Mouse (Mus musculus) thymus, adult 2 months (tissue): ENCODE measurements around the gene Eipr1. TPM values are rescaled to one million over a fixed set of nuclear protein-coding genes. Genes with fewer than 3 reads are reported as not detected.

Experiments
- DNase-seq: peaks from one replicate; pipeline ENCODE4 v3.0.0; 2021
- H3K27ac ChIP-seq: fragments of 200-500 bp; 2 replicates; pipeline ENCODE4 v1.5.1; 2012; ENCODE audit warnings: low read length, control low read depth; ENCODE audit not compliant: control insufficient read depth, insufficient read depth
- H3K27me3 ChIP-seq: fragments of 200-500 bp; 2 replicates; pipeline ENCODE4 v1.6.1; 2012; ENCODE audit warnings: mild to moderate bottlenecking, low read length, moderate library complexity, mixed read lengths; ENCODE audit not compliant: control insufficient read depth, insufficient read depth
- H3K36me3 ChIP-seq: fragments of 200-500 bp; 2 replicates; pipeline ENCODE4 v1.6.1; 2012; ENCODE audit warnings: mild to moderate bottlenecking, low read length, moderate library complexity; ENCODE audit not compliant: control insufficient read depth, insufficient read depth
- H3K4me1 ChIP-seq: fragments of 200-500 bp; replicated peaks from 2 replicates; pipeline ENCODE4 v1.6.1; 2012; ENCODE audit warnings: low read length; ENCODE audit not compliant: control insufficient read depth, insufficient read depth
- H3K4me3 ChIP-seq: fragments of 200-500 bp; 2 replicates; pipeline ENCODE4 v1.5.1; 2012; ENCODE audit warnings: mild to moderate bottlenecking, low read length, control low read depth, moderate library complexity; ENCODE audit not compliant: control insufficient read depth, insufficient read depth
- CTCF ChIP-seq: fragments of 200-500 bp; IDR thresholded peaks from 2 replicates; pipeline ENCODE4 v1.5.1; 2012; ENCODE audit warnings: mild to moderate bottlenecking, control low read depth, low read length, moderate library complexity, borderline replicate concordance; ENCODE audit not compliant: control insufficient read depth, poor library complexity, insufficient read depth; ENCODE audit errors: extremely low read depth
- POLR2A ChIP-seq: fragments of 200-500 bp; IDR thresholded peaks from 2 replicates; pipeline ENCODE4 v1.6.1; 2012; ENCODE audit warnings: mild to moderate bottlenecking, low read length, control low read depth, moderate library complexity; ENCODE audit not compliant: control insufficient read depth, poor library complexity, insufficient read depth; ENCODE audit errors: extremely low read depth
- WGBS: fragments of 180-500 bp; shearing (Covaris S2); methylation state at CpG from one replicate; pipeline ENCODE4 v1.1.7; 2018; 5-methylcytosine and 5-hydroxymethylcytosine counted together
- polyA plus RNA-seq: library from polyadenylated mRNA; depleted of rRNA; stranded (reverse); fragments of >200 nt; gene quantifications from 2 replicates; pipeline ENCODE4 v1.2.3, GENCODE M21; 2012

Eipr1 gene
- polyA plus RNA-seq, 1 experiment, result 66.8 TPM

DNA sequence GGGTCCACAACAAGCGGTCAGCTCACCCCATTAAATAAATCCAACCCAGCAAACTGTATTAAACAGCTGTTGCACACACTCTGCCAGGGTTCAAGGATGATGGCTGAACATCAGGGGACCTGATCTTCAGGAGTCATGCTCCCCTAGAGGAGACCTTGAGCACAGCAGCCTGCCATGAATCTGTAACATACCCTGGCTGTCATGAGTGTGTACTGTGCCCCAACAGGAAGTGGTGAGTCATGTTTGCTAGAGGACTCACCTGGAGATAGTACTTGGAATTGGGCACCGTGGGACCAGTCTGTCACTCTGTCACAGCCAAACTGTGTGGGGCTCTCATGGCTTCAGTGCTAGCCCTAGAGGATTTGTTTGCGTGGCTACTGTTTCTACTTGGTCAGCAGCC, 77.9 kb downstream of the Eipr1 start:
- TF ChIP-seq POLR2A (no peak), CTCF (no peak)
- peaks cover 15% of the 10 kb centered on the region for H3K4me1 ChIP-seq
- WGBS, result 64% methylated on average over 3 of the region's 3 CpGs
- peak; percentile 64 for DNase-seq
- no peaks in the 10 kb centered on the region for H3K36me3 ChIP-seq
- no peak overlapping the region for H3K4me3 ChIP-seq
- H3K27me3 ChIP-seq, result no peaks in the 10 kb centered on the region
- H3K27ac ChIP-seq, result no peak overlapping the region

DNA sequence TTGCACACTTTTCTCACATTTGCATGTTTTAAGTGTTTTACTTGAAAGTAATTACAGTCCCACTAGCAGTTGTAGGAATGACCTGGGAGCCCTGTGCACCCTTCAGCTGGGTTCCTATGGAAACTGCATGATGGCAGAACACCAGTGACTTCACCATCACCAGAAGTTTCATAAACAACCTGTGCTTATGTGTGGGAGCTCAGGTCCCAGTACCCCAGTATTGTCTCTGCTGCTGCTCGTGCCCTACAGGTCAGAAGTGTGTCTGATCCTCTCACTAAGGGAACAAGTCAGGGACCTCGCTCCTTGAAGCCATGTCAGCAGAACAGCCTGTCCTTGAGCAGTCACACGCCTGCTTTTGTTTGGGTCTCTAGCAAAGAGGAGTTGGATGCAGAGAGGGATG, 78.9 kb downstream of the Eipr1 start:
- no peak for DNase-seq
- WGBS, result 99% methylated on average over 3 of the region's 3 CpGs
- Histone ChIP-seq H3K36me3 (no peaks in the 10 kb centered on the region), H3K4me1 (peaks cover 21% of the 10 kb centered on the region), H3K27me3 (no peaks in the 10 kb centered on the region), H3K27ac (no peak overlapping the region), H3K4me3 (no peak overlapping the region)
- TF ChIP-seq CTCF, result no peak
- no peak for TF ChIP-seq POLR2A

DNA sequence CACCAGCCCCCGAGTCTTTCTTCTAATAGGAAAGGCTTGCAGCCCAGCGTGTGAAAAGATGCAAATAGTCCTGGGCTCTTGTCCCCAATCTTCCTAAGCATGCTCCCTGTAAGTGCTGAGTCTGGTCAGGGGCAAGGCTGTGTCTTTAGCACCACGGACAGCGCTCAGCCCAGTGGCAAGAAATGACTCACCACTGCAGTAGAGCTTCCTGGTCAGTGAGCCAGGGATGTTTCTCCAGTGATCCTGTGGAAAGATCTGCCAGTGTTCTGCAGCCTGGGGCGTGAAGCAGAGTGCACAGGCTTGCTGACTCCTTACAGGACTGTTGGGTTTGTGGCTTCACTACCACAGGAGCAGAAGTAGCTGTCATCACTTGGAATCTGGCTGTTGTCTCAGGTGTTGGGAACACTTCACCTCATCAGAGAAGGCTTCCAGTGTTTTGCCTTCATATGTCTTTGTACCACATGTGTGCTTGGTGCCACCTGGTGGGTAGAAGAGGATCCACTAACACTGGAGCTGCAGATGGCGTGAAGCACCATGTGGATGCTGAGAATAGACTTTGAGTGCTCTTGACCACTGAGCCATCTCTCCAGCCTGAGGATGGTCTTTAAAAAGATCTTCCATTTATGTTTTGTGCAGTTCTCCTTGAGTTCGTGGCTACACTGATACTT, 79.6 kb downstream of the Eipr1 start:
- DNase-seq, result peak; percentile 55
- Histone ChIP-seq H3K4me1 (peaks cover 26% of the 10 kb centered on the region), H3K36me3 (no peaks in the 10 kb centered on the region), H3K4me3 (no peak overlapping the region), H3K27me3 (no peaks in the 10 kb centered on the region), H3K27ac (no peak overlapping the region)
- 85% methylated on average over 7 of the region's 7 CpGs for WGBS
- TF ChIP-seq CTCF, result no peak
- TF ChIP-seq POLR2A, result no peak

DNA sequence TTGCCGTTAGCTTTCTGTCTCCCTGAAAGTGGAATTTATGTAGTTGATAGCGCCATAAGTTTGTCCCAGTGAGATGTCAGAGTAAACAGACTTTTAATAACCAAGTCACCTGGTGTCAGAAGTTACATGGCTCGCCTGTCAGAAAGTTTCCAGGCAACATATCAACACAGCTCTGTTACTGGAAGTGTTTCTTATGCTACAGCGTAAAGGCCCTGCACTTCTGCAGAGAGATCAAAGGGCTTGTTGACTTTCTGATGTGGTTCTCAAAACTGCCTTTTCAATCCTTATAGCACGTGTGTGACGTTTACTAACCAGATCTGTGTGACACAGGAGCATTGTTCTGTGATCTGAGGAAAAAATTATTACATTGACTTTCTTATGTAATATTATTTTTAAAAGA, 82.7 kb downstream of the Eipr1 start:
- Histone ChIP-seq H3K4me3 (no peak overlapping the region), H3K27ac (peak overlapping the region; percentile 75)
- WGBS, result 14% methylated on average over 6 of the region's 6 CpGs

DNA sequence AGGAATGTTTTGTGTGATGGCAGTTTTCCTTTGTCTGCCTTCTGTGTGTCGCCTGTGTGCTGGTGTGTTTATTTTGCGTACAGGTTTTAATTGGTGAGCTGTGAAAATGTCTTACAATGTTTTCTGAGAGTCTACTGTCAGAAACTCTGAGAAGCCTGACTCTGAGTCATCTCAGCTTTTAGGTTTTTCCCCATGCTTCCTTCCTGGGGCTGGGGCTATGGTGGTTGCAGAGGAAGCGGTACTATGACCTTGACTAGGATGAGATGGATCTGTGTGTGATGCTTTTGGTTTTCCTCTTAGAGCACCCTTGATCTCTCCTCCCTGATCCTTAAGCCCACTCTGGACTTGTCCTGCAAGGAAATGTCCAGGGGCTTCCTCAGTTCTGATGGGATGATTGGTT, 84.1 kb downstream of the Eipr1 start:
- Histone ChIP-seq H3K4me3 (no peak overlapping the region), H3K27ac (no peak overlapping the region), H3K27me3 (no peaks in the 10 kb centered on the region), H3K36me3 (no peaks in the 10 kb centered on the region), H3K4me1 (peaks cover 31% of the 10 kb centered on the region)
- DNase-seq, result no peak
- TF ChIP-seq CTCF (no peak), POLR2A (no peak)
- WGBS, result 73% methylated on average over 3 of the region's 3 CpGs

More for the DNA sequence above, 82.7 kb downstream of the Eipr1 start:
- DNase-seq, result peak; percentile 64
- peaks cover 37% of the 10 kb centered on the region for H3K4me1 ChIP-seq
- no peak for TF ChIP-seq POLR2A
- no peak for TF ChIP-seq CTCF
- no peaks in the 10 kb centered on the region for H3K36me3 ChIP-seq
- H3K27me3 ChIP-seq, result no peaks in the 10 kb centered on the region

DNA sequence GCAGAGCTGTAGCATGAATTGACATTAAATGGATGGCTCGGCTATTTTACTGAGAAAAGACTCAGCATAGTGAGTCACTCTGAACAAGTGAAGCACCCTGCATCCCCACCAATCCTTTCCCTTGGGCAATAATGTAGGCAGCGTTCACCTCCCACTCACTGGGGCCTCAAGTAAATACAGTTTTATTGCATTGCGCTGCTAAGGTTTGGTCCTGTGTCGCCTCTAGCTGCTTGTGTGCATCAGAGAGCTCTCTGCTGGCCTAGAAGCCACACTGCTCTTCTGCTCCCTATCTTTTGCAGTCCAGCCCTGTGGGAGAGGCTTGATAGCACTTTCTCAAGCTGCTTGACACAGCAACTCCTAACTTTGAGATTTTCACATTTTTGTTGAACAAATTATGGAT, 86.7 kb downstream of the Eipr1 start:
- DNase-seq, result no peak
- Histone ChIP-seq H3K4me1 (peaks cover 29% of the 10 kb centered on the region), H3K27ac (no peak overlapping the region), H3K4me3 (no peak overlapping the region), H3K27me3 (no peaks in the 10 kb centered on the region), H3K36me3 (no peaks in the 10 kb centered on the region)
- WGBS, result 96% methylated on average over 4 of the region's 4 CpGs
- TF ChIP-seq CTCF (no peak), POLR2A (no peak)

DNA sequence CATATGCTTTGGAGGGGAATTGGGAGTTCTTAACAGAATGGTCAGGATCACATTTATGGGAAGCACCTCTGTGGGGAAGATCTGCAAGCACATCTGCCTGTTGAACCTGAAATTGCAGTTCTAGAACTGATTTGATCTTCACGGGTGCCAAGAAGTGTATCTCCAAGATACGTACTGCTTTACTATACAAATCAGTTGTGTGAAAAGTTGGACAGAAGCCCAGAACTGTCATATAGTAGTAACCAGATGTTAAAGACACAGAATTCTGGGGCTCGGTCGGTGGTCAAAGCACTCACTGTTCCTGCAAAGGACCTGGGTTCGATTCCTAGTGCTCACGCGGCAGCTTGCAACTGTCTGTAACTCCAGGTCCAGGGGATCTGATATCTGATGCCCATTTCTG, 87.4 kb downstream of the Eipr1 start:
- peaks cover 23% of the 10 kb centered on the region for H3K4me1 ChIP-seq
- no peak for TF ChIP-seq POLR2A
- no peak for TF ChIP-seq CTCF
- no peaks in the 10 kb centered on the region for H3K27me3 ChIP-seq
- WGBS, result 95% methylated on average over 7 of the region's 7 CpGs
- H3K27ac ChIP-seq, result no peak overlapping the region
- DNase-seq, result no peak
- H3K36me3 ChIP-seq, result no peaks in the 10 kb centered on the region
- no peak overlapping the region for H3K4me3 ChIP-seq
